Mouse (Mus musculus) brain, embryonic 14.5 days (tissue): ENCODE results near the gene Flnc. TPM values are rescaled to one million over a fixed set of nuclear protein-coding genes. Genes with fewer than 3 reads are reported as not detected.
A peak's percentile ranks its signal among the peaks of the same experiment; 100 is the strongest.
"Not testable (repeated sequence)": the region's sequence is repeated elsewhere in the genome, so short reads cannot be mapped to it uniquely, and the experiment has no call there.

Experiments used
- DNase-seq: peaks from one replicate; pipeline ENCODE4 v3.0.0-alpha.2; 2011; ENCODE audit warnings: low read depth
- CTCF ChIP-seq: fragments of 200-500 bp; IDR thresholded peaks from 2 replicates; pipeline ENCODE4 v1.5.1; 2012; ENCODE audit warnings: inconsistent platforms, mild to moderate bottlenecking, moderate library complexity, borderline replicate concordance; ENCODE audit not compliant: insufficient read depth, insufficient read length; ENCODE audit errors: extremely low read depth
- POLR2A ChIP-seq: fragments of 200-500 bp; IDR thresholded peaks from 2 replicates; pipeline ENCODE4 v1.6.1; 2012; ENCODE audit warnings: mild to moderate bottlenecking, inconsistent platforms, borderline replicate concordance; ENCODE audit not compliant: poor library complexity, insufficient read depth, insufficient read length, severe bottlenecking; ENCODE audit errors: extremely low read depth
- polyA plus RNA-seq: library from polyadenylated mRNA; depleted of rRNA; stranded (reverse); fragments of >200 nt; gene quantifications from 2 replicates; pipeline ENCODE4 v1.2.3, GENCODE M21; 2012; rRNA removed

Flnc gene
- polyA plus RNA-seq: 3.2 and 9.7 TPM in 2 replicates

- TF ChIP-seq POLR2A (no peak), CTCF (no peak)
- DNase-seq: peak; percentile 50
These were observed at the start of gene Flnc for GRCm38 (mm10) chr6:29433038-29433803. Gene Flnc (plus strand): TSS chr6:29433256.

- DNase-seq: peak; percentile 46
- TF ChIP-seq CTCF (no peak), POLR2A (no peak)
These were observed 45.0 kb upstream of the Flnc start, which contains the start of gene Opn1sw for GRCm38 (mm10) chr6:29388052-29388518. Gene Opn1sw (minus strand): TSS chr6:29388468.

DNA sequence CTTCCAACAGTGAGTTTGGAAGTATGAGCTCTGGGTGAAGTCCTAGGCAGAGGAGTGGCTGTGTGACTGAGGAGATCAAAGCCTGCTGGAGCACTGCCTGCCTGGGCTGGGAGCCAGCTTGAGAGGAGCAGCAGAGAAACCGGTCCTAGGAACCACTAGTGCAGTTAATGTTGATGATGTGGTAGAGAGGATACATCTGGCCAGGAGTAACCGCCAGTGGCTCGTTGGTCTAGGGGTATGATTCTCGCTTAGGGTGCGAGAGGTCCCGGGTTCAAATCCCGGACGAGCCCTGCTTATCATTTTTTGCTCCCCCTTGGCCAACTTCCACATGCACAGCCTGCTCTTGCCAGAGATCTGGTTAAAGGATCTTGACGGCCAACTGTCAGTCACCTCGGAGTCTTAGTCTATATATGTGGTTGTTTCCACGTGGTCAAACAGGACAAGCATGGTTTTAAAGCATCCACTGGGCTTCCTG, 44.4 kb upstream of the Flnc start:
- TF ChIP-seq POLR2A (no peak), CTCF (no peak)
- peak; percentile 89 for DNase-seq

DNA sequence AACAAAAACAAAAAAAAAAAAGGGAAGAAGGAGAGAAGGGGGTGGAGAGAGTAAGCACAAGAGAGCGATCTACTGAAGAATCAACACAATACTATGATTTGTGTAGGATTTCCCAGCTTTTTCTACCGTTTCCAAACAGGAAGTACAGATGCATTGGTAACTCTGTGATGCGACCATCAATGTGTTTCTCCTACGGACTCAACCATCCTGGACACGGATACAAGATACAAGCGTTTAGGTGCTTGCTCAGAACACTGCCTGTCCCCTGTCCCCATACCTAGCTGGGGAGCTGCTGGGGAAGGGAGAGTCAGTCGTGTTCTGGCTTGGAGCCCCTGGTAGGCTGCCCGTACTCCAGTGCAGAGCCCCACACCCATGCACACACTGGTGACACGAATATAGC, 43.6 kb upstream of the Flnc start:
- DNase-seq: no peak
- TF ChIP-seq CTCF (no peak), POLR2A (no peak)

DNA sequence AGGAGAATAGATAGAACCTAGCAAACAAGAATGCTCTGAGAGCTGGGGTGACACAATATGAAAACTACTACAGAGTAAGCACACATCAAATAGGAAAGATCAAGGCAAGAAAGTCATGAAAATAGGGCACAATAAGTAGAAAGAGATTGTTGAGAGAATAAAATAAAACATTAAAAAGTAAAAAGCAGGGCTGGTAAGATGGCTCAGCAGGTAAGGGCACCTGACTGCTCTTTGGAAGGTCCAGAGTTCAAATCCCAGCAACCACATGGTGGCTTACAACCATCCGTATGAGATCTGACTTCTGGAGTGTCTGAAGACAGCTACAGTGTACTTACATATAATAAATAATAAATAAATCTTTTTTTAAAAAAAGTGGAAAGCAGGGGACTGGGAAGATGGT, 42.6 kb upstream of the Flnc start:
- DNase-seq: not testable (repeated sequence)

- not testable (repeated sequence) for DNase-seq
These were observed 41.8 kb upstream of the Flnc start for GRCm38 (mm10) chr6:29391241-29391640.

GRCm38 (mm10) chr6:29391802-29392201, 41.3 kb upstream of the Flnc start:
- DNase-seq: no peak
- TF ChIP-seq POLR2A (no peak), CTCF (no peak)

- no peak for TF ChIP-seq CTCF
- no peak for TF ChIP-seq POLR2A
These were observed 38.8 kb upstream of the Flnc start for GRCm38 (mm10) chr6:29394286-29394685.

GRCm38 (mm10) chr6:29395910-29396713, 36.9 kb upstream of the Flnc start, which contains the start of gene Ccdc136:
Gene Ccdc136 (plus strand): TSS chr6:29396309.
- TF ChIP-seq CTCF (no peak), POLR2A (peak; percentile 75)
- peak; percentile 86 for DNase-seq

More at GRCm38 (mm10) chr6:29394286-29394685, 38.8 kb upstream of the Flnc start:
- no peak for DNase-seq

- TF ChIP-seq POLR2A (no peak), CTCF (no peak)
- DNase-seq: peak; percentile 40
These were observed 36.1 kb upstream of the Flnc start for GRCm38 (mm10) chr6:29396714-29397540.

DNA sequence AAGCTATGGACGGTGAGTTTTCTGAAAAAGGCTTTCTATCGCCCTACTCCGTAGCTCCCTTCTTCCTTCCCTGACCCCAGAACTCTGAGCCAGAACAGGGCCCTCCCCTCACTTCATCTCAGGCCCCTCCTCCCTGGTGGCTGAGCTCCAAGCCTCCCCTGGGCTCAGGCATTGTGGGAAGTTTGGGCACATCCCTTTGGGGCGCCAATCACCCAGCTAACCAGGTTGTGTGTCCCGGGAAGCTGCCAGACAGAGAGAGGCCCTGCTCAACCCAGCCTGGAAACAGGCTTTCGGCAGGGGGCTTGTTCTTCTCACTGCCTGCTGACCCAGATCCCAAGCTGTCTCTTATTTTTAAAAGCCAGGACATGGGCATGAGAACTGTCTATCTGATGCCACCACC, 35.5 kb upstream of the Flnc start:
- DNase-seq: peak; percentile 91
- no peak for TF ChIP-seq CTCF
- TF ChIP-seq POLR2A: no peak

- TF ChIP-seq POLR2A: no peak
- TF ChIP-seq CTCF: no peak
These were observed 33.2 kb upstream of the Flnc start for GRCm38 (mm10) chr6:29399851-29400250.

More at GRCm38 (mm10) chr6:29399851-29400250, 33.2 kb upstream of the Flnc start:
- DNase-seq: no peak
